Mouse (Mus musculus): ENCODE data around the gene Brwd1. TPM values are rescaled to one million over a fixed set of nuclear protein-coding genes. Genes with fewer than 3 reads are reported as not detected.
"Not testable (repeated sequence)": the region's sequence is repeated elsewhere in the genome, so short reads cannot be mapped to it uniquely, and the experiment has no call there.

The Brwd1 gene
- polyA plus RNA-seq, 1 experiment from 2014 or later: 240 TPM

- no peaks in the 10 kb centered on the region for H3K27me3 ChIP-seq (ENCODE audit: control insufficient read depth, insufficient read depth, low read length)
- no peak overlapping the region for H3K9ac ChIP-seq (ENCODE audit: low read depth, low read length)
- no peak overlapping the region for H3K4me2 ChIP-seq (replicated peaks; ENCODE audit: low read depth, low read length)
- 91% methylated on average over 5 of the region's 5 CpGs for WGBS
- H3K27ac ChIP-seq (ENCODE audit: low read depth, low read length): no peak overlapping the region
- peaks cover 5% of the 10 kb centered on the region; the same call in 1 of the 2 replicates for H3K36me3 ChIP-seq (ENCODE audit: control insufficient read depth, insufficient read depth, low read length)
- no peaks in the 10 kb centered on the region for H3K4me1 ChIP-seq (replicated peaks; ENCODE audit: control insufficient read depth, insufficient read depth, low read length)
- ATAC-seq (ENCODE audit: low FRiP score): no peak
- no peak overlapping the region for H3K4me3 ChIP-seq (ENCODE audit: low read depth, low read length)
- no peak for DNase-seq (ENCODE audit: low spot score)
- no peaks in the 10 kb centered on the region for H3K9me3 ChIP-seq (ENCODE audit: control insufficient read depth, low read length)
These were observed 97.4 kb downstream of the Brwd1 start for GRCm38 (mm10) chr16:95984911-95985310.

- Histone ChIP-seq H3K27me3 (ENCODE audit: control insufficient read depth, insufficient read depth, low read length) (no peaks in the 10 kb centered on the region), H3K27ac (ENCODE audit: low read depth, low read length) (no peak overlapping the region), H3K36me3 (ENCODE audit: control insufficient read depth, insufficient read depth, low read length) (peaks cover 6% of the 10 kb centered on the region; the same call in 1 of the 2 replicates), H3K4me1 (replicated peaks; ENCODE audit: control insufficient read depth, insufficient read depth, low read length) (no peaks in the 10 kb centered on the region), H3K9ac (ENCODE audit: low read depth, low read length) (no peak overlapping the region), H3K4me3 (ENCODE audit: low read depth, low read length) (no peak overlapping the region), H3K4me2 (replicated peaks; ENCODE audit: low read depth, low read length) (no peak overlapping the region), H3K9me3 (ENCODE audit: control insufficient read depth, low read length) (no peaks in the 10 kb centered on the region)
- no peak for ATAC-seq (ENCODE audit: low FRiP score)
- DNase-seq (ENCODE audit: low spot score): peak; percentile 30
- WGBS: 85% methylated on average over 7 of the region's 7 CpGs
These were observed 98.7 kb downstream of the Brwd1 start for GRCm38 (mm10) chr16:95983601-95984000.

GRCm38 (mm10) chr16:95970841-95971240 lies 111.5 kb downstream of the Brwd1 start:
- Histone ChIP-seq H3K4me2 (replicated peaks; ENCODE audit: low read depth, low read length) (no peak overlapping the region), H3K27ac (ENCODE audit: low read depth, low read length) (no peak overlapping the region), H3K9me3 (ENCODE audit: control insufficient read depth, low read length) (no peaks in the 10 kb centered on the region), H3K36me3 (ENCODE audit: control insufficient read depth, insufficient read depth, low read length) (no peaks in the 10 kb centered on the region), H3K4me1 (replicated peaks; ENCODE audit: control insufficient read depth, insufficient read depth, low read length) (no peaks in the 10 kb centered on the region), H3K4me3 (ENCODE audit: low read depth, low read length) (no peak overlapping the region), H3K9ac (ENCODE audit: low read depth, low read length) (no peak overlapping the region), H3K27me3 (ENCODE audit: control insufficient read depth, insufficient read depth, low read length) (no peaks in the 10 kb centered on the region)
- DNase-seq (ENCODE audit: low spot score) (no peak), ATAC-seq (ENCODE audit: low FRiP score) (no peak)
- WGBS: 92% methylated on average over 2 of the region's 2 CpGs

GRCm38 (mm10) chr16:95967455-95967854 lies 114.9 kb downstream of the Brwd1 start:
- 86% methylated on average over 11 of the region's 11 CpGs for WGBS
- Histone ChIP-seq H3K9me3 (ENCODE audit: control insufficient read depth, low read length) (no peaks in the 10 kb centered on the region), H3K27me3 (ENCODE audit: control insufficient read depth, insufficient read depth, low read length) (no peaks in the 10 kb centered on the region), H3K27ac (ENCODE audit: low read depth, low read length) (no peak overlapping the region), H3K36me3 (ENCODE audit: control insufficient read depth, insufficient read depth, low read length) (no peaks in the 10 kb centered on the region), H3K9ac (ENCODE audit: low read depth, low read length) (no peak overlapping the region), H3K4me2 (replicated peaks; ENCODE audit: low read depth, low read length) (no peak overlapping the region), H3K4me1 (replicated peaks; ENCODE audit: control insufficient read depth, insufficient read depth, low read length) (no peaks in the 10 kb centered on the region), H3K4me3 (ENCODE audit: low read depth, low read length) (no peak overlapping the region)
- no peak for ATAC-seq (ENCODE audit: low FRiP score)
- no peak for DNase-seq (ENCODE audit: low spot score)

GRCm38 (mm10) chr16:95964427-95965023 lies 117.8 kb downstream of the Brwd1 start:
- Histone ChIP-seq H3K4me3 (ENCODE audit: low read depth, low read length) (no peak overlapping the region), H3K9ac (ENCODE audit: low read depth, low read length) (no peak overlapping the region), H3K36me3 (ENCODE audit: control insufficient read depth, insufficient read depth, low read length) (no peaks in the 10 kb centered on the region), H3K27ac (ENCODE audit: low read depth, low read length) (no peak overlapping the region), H3K4me1 (replicated peaks; ENCODE audit: control insufficient read depth, insufficient read depth, low read length) (no peaks in the 10 kb centered on the region), H3K4me2 (replicated peaks; ENCODE audit: low read depth, low read length) (no peak overlapping the region), H3K9me3 (ENCODE audit: control insufficient read depth, low read length) (no peaks in the 10 kb centered on the region), H3K27me3 (ENCODE audit: control insufficient read depth, insufficient read depth, low read length) (no peaks in the 10 kb centered on the region)
- ATAC-seq (ENCODE audit: low FRiP score) (no peak), DNase-seq (ENCODE audit: low spot score) (peak; percentile 73)
- WGBS: 60% methylated on average over 11 of the region's 11 CpGs

- not testable (repeated sequence) for DNase-seq (ENCODE audit: low spot score); H3K4me1 ChIP-seq (replicated peaks; ENCODE audit: control insufficient read depth, insufficient read depth, low read length); ATAC-seq (ENCODE audit: low FRiP score); H3K9me3 ChIP-seq (ENCODE audit: control insufficient read depth, low read length); H3K4me3 ChIP-seq (ENCODE audit: low read depth, low read length); H3K36me3 ChIP-seq (ENCODE audit: control insufficient read depth, insufficient read depth, low read length); H3K27ac ChIP-seq (ENCODE audit: low read depth, low read length); H3K4me2 ChIP-seq (replicated peaks; ENCODE audit: low read depth, low read length); H3K27me3 ChIP-seq (ENCODE audit: control insufficient read depth, insufficient read depth, low read length); H3K9ac ChIP-seq (ENCODE audit: low read depth, low read length)
- WGBS: 73% methylated on average over 1 of the region's 1 CpGs
These were observed 120.8 kb downstream of the Brwd1 start for GRCm38 (mm10) chr16:95961484-95961883.

- H3K27ac ChIP-seq (ENCODE audit: low read depth, low read length); H3K4me2 ChIP-seq (replicated peaks; ENCODE audit: low read depth, low read length); H3K4me1 ChIP-seq (replicated peaks; ENCODE audit: control insufficient read depth, insufficient read depth, low read length); H3K36me3 ChIP-seq (ENCODE audit: control insufficient read depth, insufficient read depth, low read length); H3K4me3 ChIP-seq (ENCODE audit: low read depth, low read length); H3K27me3 ChIP-seq (ENCODE audit: control insufficient read depth, insufficient read depth, low read length); H3K9me3 ChIP-seq (ENCODE audit: control insufficient read depth, low read length); ATAC-seq (ENCODE audit: low FRiP score); DNase-seq (ENCODE audit: low spot score); H3K9ac ChIP-seq (ENCODE audit: low read depth, low read length): not testable (repeated sequence)
- WGBS: 96% methylated on average over 2 of the region's 2 CpGs
These were observed 121.6 kb downstream of the Brwd1 start for GRCm38 (mm10) chr16:95960689-95961088.

GRCm38 (mm10) chr16:95958080-95958479 lies 124.2 kb downstream of the Brwd1 start:
- DNase-seq (ENCODE audit: low spot score) (no peak), ATAC-seq (ENCODE audit: low FRiP score) (no peak)
- H3K9ac ChIP-seq (ENCODE audit: low read depth, low read length): no peak overlapping the region
- H3K4me2 ChIP-seq (replicated peaks; ENCODE audit: low read depth, low read length): no peak overlapping the region
- no peaks in the 10 kb centered on the region for H3K4me1 ChIP-seq (replicated peaks; ENCODE audit: control insufficient read depth, insufficient read depth, low read length)
- no peaks in the 10 kb centered on the region for H3K27me3 ChIP-seq (ENCODE audit: control insufficient read depth, insufficient read depth, low read length)
- WGBS: 91% methylated on average over 8 of the region's 8 CpGs
- H3K27ac ChIP-seq (ENCODE audit: low read depth, low read length): no peak overlapping the region
- no peak overlapping the region for H3K4me3 ChIP-seq (ENCODE audit: low read depth, low read length)
- no peaks in the 10 kb centered on the region for H3K36me3 ChIP-seq (ENCODE audit: control insufficient read depth, insufficient read depth, low read length)
- H3K9me3 ChIP-seq (ENCODE audit: control insufficient read depth, low read length): no peaks in the 10 kb centered on the region

- no peak for ATAC-seq (ENCODE audit: low FRiP score)
- Histone ChIP-seq H3K4me3 (ENCODE audit: low read depth, low read length) (no peak overlapping the region), H3K27ac (ENCODE audit: low read depth, low read length) (no peak overlapping the region), H3K4me2 (replicated peaks; ENCODE audit: low read depth, low read length) (no peak overlapping the region), H3K4me1 (replicated peaks; ENCODE audit: control insufficient read depth, insufficient read depth, low read length) (no peaks in the 10 kb centered on the region), H3K9me3 (ENCODE audit: control insufficient read depth, low read length) (no peaks in the 10 kb centered on the region), H3K27me3 (ENCODE audit: control insufficient read depth, insufficient read depth, low read length) (no peaks in the 10 kb centered on the region), H3K9ac (ENCODE audit: low read depth, low read length) (no peak overlapping the region), H3K36me3 (ENCODE audit: control insufficient read depth, insufficient read depth, low read length) (no peaks in the 10 kb centered on the region)
- 64% methylated on average over 5 of the region's 5 CpGs for WGBS
- DNase-seq (ENCODE audit: low spot score): no peak
These were observed 125.7 kb downstream of the Brwd1 start for GRCm38 (mm10) chr16:95956618-95957017.

All from hindbrain, embryonic 11.5 days (tissue).